Mouse (Mus musculus) forebrain, embryonic 13.5 days (tissue): ENCODE measurements around the gene Ift140. TPM values are rescaled to one million over a fixed set of nuclear protein-coding genes. Genes with fewer than 3 reads are reported as not detected.

ENCODE experiments used
- ATAC-seq: fragments of 200-750 bp; cut with Nextera tagmentation; 2 replicates; pipeline ENCODE4 v1.8.0; 2017
- H3K27ac ChIP-seq: fragments of 300-500 bp; sonication (generic); 2 replicates; pipeline ENCODE4 v1.5.1; 2015; ENCODE audit warnings: inconsistent platforms, mild to moderate bottlenecking, moderate library complexity
- H3K27me3 ChIP-seq: fragments of 300-500 bp; sonication (generic); 2 replicates; pipeline ENCODE4 v1.6.1; 2015; ENCODE audit warnings: mild to moderate bottlenecking, inconsistent platforms
- H3K36me3 ChIP-seq: fragments of 300-500 bp; sonication (generic); 2 replicates; pipeline ENCODE4 v1.6.1; 2015; ENCODE audit warnings: mild to moderate bottlenecking, inconsistent platforms; ENCODE audit not compliant: poor library complexity, severe bottlenecking
- H3K4me1 ChIP-seq: fragments of 300-500 bp; sonication (generic); 2 replicates; pipeline ENCODE4 v1.6.1; 2015; ENCODE audit warnings: inconsistent platforms
- H3K4me2 ChIP-seq: fragments of 300-500 bp; sonication (generic); 2 replicates; pipeline ENCODE4 v1.6.1; 2015; ENCODE audit warnings: inconsistent platforms, mild to moderate bottlenecking, moderate library complexity
- H3K4me3 ChIP-seq: fragments of 300-500 bp; sonication (generic); 2 replicates; pipeline ENCODE4 v1.5.1; 2015; ENCODE audit warnings: mild to moderate bottlenecking, inconsistent platforms
- H3K9ac ChIP-seq: fragments of 300-500 bp; sonication (generic); 2 replicates; pipeline ENCODE4 v1.6.1; 2015; ENCODE audit warnings: mild to moderate bottlenecking, inconsistent platforms
- H3K9me3 ChIP-seq: fragments of 300-500 bp; sonication (generic); replicated peaks from 2 replicates; pipeline ENCODE4 v1.6.1; 2016; ENCODE audit warnings: inconsistent platforms
- WGBS: fragments of 180-500 bp; shearing (Covaris S2); methylation state at CpG from one replicate; pipeline ENCODE4 v1.1.7; 2015; 5-methylcytosine and 5-hydroxymethylcytosine counted together
- polyA plus RNA-seq: library from polyadenylated mRNA; unstranded; fragments of >200 nt; fragmentation: Nextera tagmentation; extraction: Ambion mirVana; gene quantifications from 2 replicates; pipeline ENCODE4 v1.2.1, GENCODE M21; 2015

The Ift140 gene
- polyA plus RNA-seq, 1 experiment from 2014 or later, result 18.6 TPM

DNA sequence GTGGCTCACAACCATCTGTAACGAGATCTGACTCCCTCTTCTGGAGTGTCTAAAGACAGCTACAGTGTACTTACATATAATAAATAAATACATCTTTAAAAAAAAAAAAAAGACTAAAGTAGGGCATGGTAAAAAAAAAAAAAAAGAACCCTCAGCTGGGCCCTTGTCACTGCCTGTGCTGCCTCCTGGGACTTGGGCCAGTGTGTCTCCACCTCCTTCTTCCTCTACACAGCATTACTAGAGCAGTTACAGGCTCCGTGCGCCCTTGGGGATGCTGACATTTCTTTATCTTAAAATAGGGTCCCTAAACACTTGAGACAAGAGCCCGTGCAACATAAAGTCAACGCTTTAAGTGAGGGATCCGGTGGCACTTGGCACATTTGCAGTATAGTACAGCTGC, 31.3 kb downstream of the Ift140 start:
- Histone ChIP-seq H3K27ac (no peak overlapping the region), H3K36me3 (peaks cover 58% of the 10 kb centered on the region), H3K4me1 (no peaks in the 10 kb centered on the region), H3K9me3 (no peaks in the 10 kb centered on the region), H3K4me2 (no peak overlapping the region), H3K27me3 (no peaks in the 10 kb centered on the region), H3K9ac (no peak overlapping the region), H3K4me3 (no peak overlapping the region)
- no peak for ATAC-seq
- WGBS, result 92% methylated on average over 6 of the region's 6 CpGs

DNA sequence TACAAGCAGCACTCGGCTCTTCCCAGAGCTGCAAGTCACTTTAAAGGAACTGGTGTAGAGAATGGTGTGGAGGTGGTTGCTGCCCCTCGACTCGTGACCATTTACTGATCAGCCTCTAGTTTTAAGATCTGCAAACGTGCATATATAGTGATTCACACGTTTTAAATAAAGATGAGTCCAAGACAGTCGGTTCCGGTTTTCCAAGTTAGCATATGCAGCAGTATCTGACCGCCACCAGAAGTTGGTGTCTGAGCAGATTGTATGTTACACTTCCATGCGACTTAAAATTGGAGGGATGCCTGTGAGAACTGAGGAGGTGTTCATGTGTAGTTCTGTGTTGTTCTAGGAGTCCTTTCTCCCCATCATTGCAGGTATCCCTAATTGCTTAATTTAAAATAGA, 37.4 kb downstream of the Ift140 start:
- no peak overlapping the region for H3K9ac ChIP-seq
- H3K4me1 ChIP-seq, result no peaks in the 10 kb centered on the region
- H3K9me3 ChIP-seq, result no peaks in the 10 kb centered on the region
- peaks cover 78% of the 10 kb centered on the region for H3K36me3 ChIP-seq
- no peak overlapping the region for H3K27ac ChIP-seq
- WGBS, result 86% methylated on average over 9 of the region's 9 CpGs
- H3K4me2 ChIP-seq, result no peak overlapping the region
- no peak overlapping the region for H3K4me3 ChIP-seq
- no peaks in the 10 kb centered on the region for H3K27me3 ChIP-seq
- ATAC-seq, result no peak

DNA sequence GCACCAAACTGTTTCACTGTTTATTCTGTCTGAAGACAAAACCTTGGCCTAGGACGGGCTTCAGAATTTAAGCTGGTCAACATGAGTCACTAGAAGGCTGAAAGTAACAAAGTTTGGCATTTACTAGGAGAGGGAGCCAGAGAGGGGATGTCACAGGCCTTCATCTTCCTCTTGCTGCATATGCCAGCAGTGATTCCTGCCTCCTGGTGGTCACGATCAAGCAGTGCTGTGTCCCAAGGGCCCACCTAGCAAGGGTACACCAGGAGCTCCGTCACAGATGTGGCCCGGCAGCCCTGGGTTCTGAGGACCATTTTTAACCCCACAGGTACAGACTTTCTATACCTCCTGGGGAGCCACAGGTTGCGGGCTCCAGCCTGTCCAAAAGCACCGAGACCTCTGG, 41.2 kb downstream of the Ift140 start:
- no peak overlapping the region for H3K4me3 ChIP-seq
- no peak overlapping the region for H3K9ac ChIP-seq
- no peaks in the 10 kb centered on the region for H3K9me3 ChIP-seq
- H3K4me2 ChIP-seq, result no peak overlapping the region
- no peaks in the 10 kb centered on the region for H3K27me3 ChIP-seq
- no peak for ATAC-seq
- no peaks in the 10 kb centered on the region for H3K4me1 ChIP-seq
- no peak overlapping the region for H3K27ac ChIP-seq
- H3K36me3 ChIP-seq, result peaks cover 78% of the 10 kb centered on the region
- 93% methylated on average over 6 of the region's 6 CpGs for WGBS

DNA sequence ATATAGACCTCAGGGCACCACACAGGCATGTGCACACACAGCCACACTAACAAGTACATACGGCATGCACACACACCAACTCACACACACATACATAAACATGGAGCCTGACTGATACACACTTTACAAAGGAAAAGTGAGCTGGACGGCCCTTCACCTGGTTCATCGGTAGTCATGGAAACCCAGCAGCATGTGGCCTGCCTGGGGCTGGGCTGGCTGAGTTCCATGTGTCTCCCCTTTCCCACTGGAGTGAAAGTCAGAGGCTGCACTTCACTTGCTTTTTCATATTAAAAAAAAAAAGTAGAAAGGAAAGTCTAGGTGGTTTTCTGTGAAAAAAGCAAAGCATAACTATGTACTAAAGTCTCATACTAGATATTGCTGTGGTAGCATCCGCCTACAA, 47.4 kb downstream of the Ift140 start:
- Histone ChIP-seq H3K27me3 (no peaks in the 10 kb centered on the region), H3K9me3 (no peaks in the 10 kb centered on the region), H3K27ac (no peak overlapping the region), H3K36me3 (peaks cover 45% of the 10 kb centered on the region), H3K9ac (no peak overlapping the region), H3K4me1 (no peaks in the 10 kb centered on the region), H3K4me3 (no peak overlapping the region), H3K4me2 (no peak overlapping the region)
- ATAC-seq, result no peak
- WGBS, result 76% methylated on average over 4 of the region's 4 CpGs

DNA sequence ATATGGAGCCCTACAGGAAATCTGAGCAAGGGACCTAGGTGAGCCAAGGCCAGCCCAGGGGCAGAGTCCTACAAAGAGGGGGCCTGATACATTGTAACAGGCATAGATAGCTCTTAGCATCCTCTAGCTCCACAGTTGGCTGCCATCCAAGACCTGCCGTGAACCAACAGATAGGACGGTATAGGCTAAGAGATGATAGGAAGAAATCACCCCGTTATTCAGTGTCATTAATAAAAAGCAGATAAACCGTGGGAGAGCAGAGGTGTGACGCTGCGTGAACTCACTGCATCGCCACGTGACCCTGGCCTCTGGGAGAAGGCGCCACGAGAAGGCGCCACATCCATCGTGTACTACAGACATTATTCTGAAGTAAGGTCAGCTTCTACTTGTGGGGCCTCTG, 48.0 kb downstream of the Ift140 start:
- ATAC-seq, result no peak
- Histone ChIP-seq H3K9ac (no peak overlapping the region), H3K4me1 (no peaks in the 10 kb centered on the region), H3K4me2 (no peak overlapping the region), H3K4me3 (no peak overlapping the region), H3K27ac (no peak overlapping the region), H3K9me3 (no peaks in the 10 kb centered on the region), H3K36me3 (peaks cover 43% of the 10 kb centered on the region), H3K27me3 (no peaks in the 10 kb centered on the region)
- 86% methylated on average over 12 of the region's 12 CpGs for WGBS

DNA sequence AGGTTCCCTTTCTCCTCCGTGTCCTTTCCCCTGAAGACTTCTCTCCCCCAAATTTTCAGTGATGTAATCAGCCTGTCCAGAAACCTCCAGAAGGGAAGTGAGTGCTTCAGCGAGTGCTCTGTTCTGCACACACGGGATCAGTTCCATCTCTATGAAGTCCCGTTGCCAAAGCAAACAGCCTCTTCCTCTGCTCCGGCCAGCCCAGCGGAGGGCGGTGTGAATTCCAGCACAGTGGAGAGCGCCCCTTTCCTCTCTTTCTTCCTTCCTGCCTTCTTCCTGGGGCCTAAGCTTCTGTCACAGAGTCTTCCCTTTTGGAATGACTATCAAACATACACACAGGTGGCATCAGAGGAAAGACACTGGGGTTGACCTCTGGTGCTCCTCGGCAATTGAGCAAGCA, 48.5 kb downstream of the Ift140 start:
- 82% methylated on average over 9 of the region's 9 CpGs for whole genome bisulfite sequencing
- H3K9ac ChIP-seq, result no peak overlapping the region
- no peak overlapping the region for H3K27ac ChIP-seq
- no peaks in the 10 kb centered on the region for H3K9me3 ChIP-seq
- no peak for ATAC-seq
- no peak overlapping the region for H3K4me2 ChIP-seq
- no peak overlapping the region for H3K4me3 ChIP-seq
- no peaks in the 10 kb centered on the region for H3K27me3 ChIP-seq
- H3K36me3 ChIP-seq, result peaks cover 42% of the 10 kb centered on the region
- H3K4me1 ChIP-seq, result no peaks in the 10 kb centered on the region

DNA sequence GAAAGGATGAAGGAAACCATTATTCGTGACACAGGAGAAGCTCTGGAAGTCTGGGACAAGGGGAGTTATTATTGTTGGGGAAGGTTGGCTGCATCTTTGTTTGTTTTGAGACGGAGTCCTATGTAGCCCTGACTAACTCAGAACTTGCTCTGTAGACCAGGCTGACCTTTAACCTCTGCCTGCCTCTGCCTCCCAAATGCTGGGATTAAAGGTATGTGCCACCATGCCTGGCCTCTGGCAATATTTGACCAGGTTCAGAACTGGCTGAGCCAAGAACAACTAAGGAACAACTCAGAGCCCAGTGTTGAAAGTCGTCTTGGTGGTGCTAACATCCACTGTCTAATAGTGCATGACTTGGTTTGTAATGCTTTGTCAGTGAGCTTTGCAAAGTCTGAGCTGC, 49.3 kb downstream of the Ift140 start:
- Histone ChIP-seq H3K27me3 (no peaks in the 10 kb centered on the region), H3K4me2 (no peak overlapping the region), H3K9me3 (no peaks in the 10 kb centered on the region), H3K36me3 (peaks cover 35% of the 10 kb centered on the region), H3K9ac (no peak overlapping the region), H3K4me1 (no peaks in the 10 kb centered on the region), H3K27ac (no peak overlapping the region), H3K4me3 (no peak overlapping the region)
- WGBS, result 94% methylated on average over 3 of the region's 3 CpGs
- ATAC-seq, result no peak

DNA sequence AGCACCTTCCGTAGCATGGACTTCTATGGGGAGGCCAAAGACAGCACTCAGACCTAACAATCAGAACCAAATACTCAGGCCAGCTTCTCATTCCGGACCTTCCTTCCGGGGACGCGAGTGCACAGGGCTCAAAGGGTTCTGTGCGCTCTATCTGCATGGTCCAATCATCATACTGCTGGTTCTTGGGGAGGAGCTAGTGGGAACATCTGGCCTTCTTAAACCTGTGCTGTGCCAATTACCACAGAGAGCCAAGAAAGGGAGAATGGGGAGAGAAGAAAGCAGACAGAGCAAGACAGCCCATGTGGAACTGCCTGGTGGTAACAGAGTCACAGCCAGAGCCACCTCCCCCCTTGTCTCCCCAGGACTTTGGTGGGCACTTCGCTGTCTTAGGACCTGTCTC, 50.7 kb downstream of the Ift140 start:
- no peak for ATAC-seq
- no peaks in the 10 kb centered on the region for H3K27me3 ChIP-seq
- H3K4me2 ChIP-seq, result no peak overlapping the region
- H3K27ac ChIP-seq, result no peak overlapping the region
- no peak overlapping the region for H3K9ac ChIP-seq
- 91% methylated on average over 7 of the region's 7 CpGs for WGBS
- H3K4me3 ChIP-seq, result no peak overlapping the region
- peaks cover 23% of the 10 kb centered on the region for H3K36me3 ChIP-seq
- H3K9me3 ChIP-seq, result no peaks in the 10 kb centered on the region
- no peaks in the 10 kb centered on the region for H3K4me1 ChIP-seq

DNA sequence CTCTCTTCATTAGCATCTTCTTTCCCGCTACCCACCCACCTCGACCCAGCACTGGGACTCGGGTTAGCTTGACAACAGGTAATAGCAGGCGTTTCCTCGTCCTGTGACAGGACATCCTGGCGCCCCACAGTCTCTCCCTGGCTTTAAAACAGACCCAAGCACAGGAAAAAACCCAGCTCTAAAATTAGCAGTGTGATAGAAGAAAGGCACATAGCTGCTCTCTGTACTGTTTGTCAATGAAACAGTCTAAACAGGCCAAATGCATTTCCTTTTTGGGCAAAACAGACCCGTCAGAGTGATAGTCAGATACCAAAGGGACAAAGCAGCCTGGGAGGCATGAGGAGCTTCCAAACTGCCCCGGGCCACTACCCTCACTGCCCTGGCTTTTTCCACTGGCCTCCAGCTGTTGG, 51.6 kb downstream of the Ift140 start:
- Histone ChIP-seq H3K27ac (no peak overlapping the region), H3K9me3 (no peaks in the 10 kb centered on the region), H3K4me1 (no peaks in the 10 kb centered on the region), H3K4me3 (no peak overlapping the region), H3K36me3 (peaks cover 15% of the 10 kb centered on the region), H3K9ac (no peak overlapping the region), H3K4me2 (no peak overlapping the region), H3K27me3 (no peaks in the 10 kb centered on the region)
- WGBS, result 78% methylated on average over 8 of the region's 8 CpGs
- ATAC-seq, result no peak

DNA sequence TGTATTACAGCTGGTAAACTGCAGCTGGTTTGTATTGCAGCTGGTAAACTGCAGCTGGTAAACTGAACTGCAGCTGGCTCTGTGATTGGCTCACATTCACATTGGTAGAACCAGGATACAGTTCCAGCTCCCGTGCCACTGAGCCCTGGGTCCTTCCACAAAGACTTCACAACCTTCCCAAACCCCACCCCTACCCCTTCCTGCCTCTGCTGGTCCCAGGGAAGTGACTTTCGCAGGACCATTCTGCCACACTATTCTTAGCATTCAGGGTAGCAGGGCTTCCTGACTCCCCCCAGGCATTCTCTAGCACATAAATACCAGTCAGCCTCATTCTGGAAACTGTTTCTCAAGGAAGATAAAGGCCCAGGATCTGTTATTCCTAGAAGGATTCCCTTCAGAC, 52.8 kb downstream of the Ift140 start:
- H3K4me3 ChIP-seq, result no peak overlapping the region

DNA sequence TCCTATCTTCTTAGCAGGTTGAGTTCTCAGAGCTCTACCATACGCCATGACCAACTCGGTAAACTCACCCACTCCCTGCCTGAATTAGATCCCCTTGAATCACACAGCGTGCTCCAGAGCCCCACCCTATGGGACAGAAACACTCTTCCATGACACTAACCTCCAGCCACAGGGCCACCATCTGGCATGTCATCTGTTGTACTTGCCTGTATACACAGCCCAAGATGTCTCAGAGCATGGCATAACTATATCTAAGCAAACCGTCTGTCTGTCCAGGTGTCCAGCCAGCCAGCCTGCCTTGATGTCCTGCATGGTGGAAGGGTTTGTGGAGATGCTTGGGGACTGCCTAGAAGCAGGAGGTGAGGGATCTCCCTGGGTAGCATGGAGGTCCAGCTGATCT, 61.0 kb downstream of the Ift140 start:
- Histone ChIP-seq H3K36me3 (peaks cover 23% of the 10 kb centered on the region), H3K4me3 (no peak overlapping the region), H3K27me3 (no peaks in the 10 kb centered on the region), H3K4me2 (no peak overlapping the region), H3K4me1 (peaks cover 10% of the 10 kb centered on the region), H3K27ac (no peak overlapping the region), H3K9me3 (no peaks in the 10 kb centered on the region), H3K9ac (no peak overlapping the region)
- WGBS, result 81% methylated on average over 4 of the region's 4 CpGs
- ATAC-seq, result no peak

More for the DNA sequence above, 52.8 kb downstream of the Ift140 start:
- Histone ChIP-seq H3K9me3 (no peaks in the 10 kb centered on the region), H3K9ac (no peak overlapping the region), H3K27me3 (no peaks in the 10 kb centered on the region), H3K4me2 (no peak overlapping the region), H3K4me1 (no peaks in the 10 kb centered on the region), H3K27ac (no peak overlapping the region), H3K36me3 (peaks cover 16% of the 10 kb centered on the region)
- ATAC-seq, result no peak
- WGBS, result 78% methylated on average over 2 of the region's 2 CpGs

DNA sequence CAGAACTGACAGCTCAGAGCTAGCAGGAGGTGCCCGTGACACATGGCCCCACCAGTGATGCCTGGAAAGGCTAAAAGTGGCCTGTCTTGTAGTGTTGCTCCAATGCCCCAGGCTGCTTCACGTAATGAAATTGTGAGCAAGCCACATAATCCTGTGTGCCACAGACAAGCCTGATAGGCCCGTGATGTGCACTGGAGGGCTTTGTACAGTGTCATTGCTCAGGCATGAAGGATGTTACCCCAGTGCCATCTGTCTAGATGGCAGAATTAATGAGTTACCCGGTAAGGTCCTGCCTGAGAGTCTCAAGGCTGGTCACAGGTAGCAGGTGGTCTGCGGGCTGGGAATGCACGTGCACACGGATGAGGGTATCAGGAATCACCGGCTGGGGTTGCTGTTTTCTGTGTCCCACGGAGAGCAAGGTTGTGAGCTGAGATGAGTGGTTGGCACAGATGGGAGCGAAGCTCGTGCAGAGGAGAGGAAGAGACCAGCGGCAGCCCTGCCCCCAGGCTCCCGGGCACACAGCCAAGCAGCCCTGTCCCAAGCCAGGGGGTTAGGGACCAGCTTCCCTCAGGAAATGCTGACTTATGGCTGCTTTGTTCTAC, 62.0 kb downstream of the Ift140 start:
- ATAC-seq, result 0 out of 2 replicates have a peak, but pooled peaks have one; percentile 43
- peaks cover 10% of the 10 kb centered on the region for H3K4me1 ChIP-seq
- no peaks in the 10 kb centered on the region for H3K9me3 ChIP-seq
- 68% methylated on average over 13 of the region's 13 CpGs for WGBS
- peaks cover 19% of the 10 kb centered on the region for H3K36me3 ChIP-seq
- H3K4me3 ChIP-seq, result no peak overlapping the region
- H3K4me2 ChIP-seq, result peak overlapping the region; percentile 33
- peak overlapping the region; percentile 75 for H3K27ac ChIP-seq
- peak overlapping the region; percentile 43; the same call in 1 of the 2 replicates for H3K9ac ChIP-seq
- no peaks in the 10 kb centered on the region for H3K27me3 ChIP-seq

DNA sequence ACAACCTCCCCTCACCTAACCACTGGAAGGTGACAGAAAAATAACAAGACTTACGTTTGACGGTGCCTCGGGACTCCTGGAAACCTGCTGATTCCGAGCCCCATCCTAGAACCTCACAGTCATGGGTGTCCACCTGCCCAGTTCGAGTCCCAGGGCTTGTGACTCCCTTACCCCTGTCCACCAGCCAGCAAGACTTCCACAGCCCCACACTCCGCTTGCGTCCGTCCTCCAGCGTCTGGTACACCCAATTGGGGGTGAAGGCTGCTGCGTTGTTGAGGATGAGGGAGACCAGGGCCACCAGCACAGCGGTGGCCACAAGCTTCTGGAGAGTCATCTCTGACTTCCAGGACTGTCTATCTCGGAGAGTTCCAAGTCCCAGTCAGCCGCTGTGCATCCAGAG, 64.3 kb downstream of the Ift140 start:
- H3K4me3 ChIP-seq, result peak overlapping the region; percentile 7; the same call in 1 of the 2 replicates
- H3K9me3 ChIP-seq, result no peaks in the 10 kb centered on the region
- no peak for ATAC-seq
- H3K9ac ChIP-seq, result peak overlapping the region; percentile 5; the same call in 1 of the 2 replicates
- no peak overlapping the region for H3K4me2 ChIP-seq
- no peak overlapping the region for H3K27ac ChIP-seq
- H3K27me3 ChIP-seq, result no peaks in the 10 kb centered on the region
- WGBS, result 92% methylated on average over 13 of the region's 13 CpGs
- peaks cover 13% of the 10 kb centered on the region for H3K36me3 ChIP-seq
- H3K4me1 ChIP-seq, result peaks cover 10% of the 10 kb centered on the region
